Mouse (Mus musculus): ENCODE results near the gene Arhgap18.
"Not testable (repeated sequence)": the region's sequence is repeated elsewhere in the genome, so short reads cannot be mapped to it uniquely, and the experiment has no call there.

The Arhgap18 gene

GRCm38 (mm10) chr10:26912112-26912797, 159.0 kb downstream of the Arhgap18 start:
- no peak for DNase-seq

- no peak for DNase-seq
Measured at GRCm38 (mm10) chr10:26912807-26913206, 159.6 kb downstream of the Arhgap18 start.

DNA sequence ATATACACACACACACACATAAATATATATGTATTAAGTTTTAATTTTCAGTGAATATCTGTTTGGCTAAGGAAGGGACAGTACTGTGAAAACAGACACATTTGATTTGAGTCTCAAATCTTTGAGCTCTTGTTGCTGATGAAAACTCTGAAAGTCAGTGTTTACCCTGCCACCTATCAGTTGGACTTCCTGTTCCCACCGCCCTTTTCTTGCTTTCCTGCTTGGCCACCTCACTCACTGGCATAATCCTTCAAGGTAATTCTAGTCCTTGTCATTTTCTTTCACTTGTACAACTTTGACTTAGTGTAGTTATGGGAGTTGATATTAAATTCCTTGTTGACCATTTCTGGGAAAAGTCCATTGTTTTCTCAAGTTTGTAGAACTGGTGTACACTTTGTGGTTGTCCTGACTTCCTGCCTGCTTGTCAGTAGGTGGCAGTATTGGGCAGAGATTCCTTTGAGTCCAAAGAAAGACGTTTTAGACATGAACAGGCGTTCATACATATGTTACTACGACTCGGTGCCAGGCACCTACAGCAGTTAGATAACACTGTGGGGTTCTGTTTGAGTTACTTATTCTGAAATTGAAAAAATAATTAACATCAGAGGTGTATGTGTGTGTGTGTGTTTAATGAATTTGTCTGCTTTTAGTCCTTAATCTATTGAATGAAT, 166.2 kb downstream of the Arhgap18 start:
- DNase-seq: no peak

GRCm38 (mm10) chr10:26920383-26920979, 167.3 kb downstream of the Arhgap18 start:
- no peak for DNase-seq

GRCm38 (mm10) chr10:26936056-26936455, 182.8 kb downstream of the Arhgap18 start:
- DNase-seq: not testable (repeated sequence)

DNA sequence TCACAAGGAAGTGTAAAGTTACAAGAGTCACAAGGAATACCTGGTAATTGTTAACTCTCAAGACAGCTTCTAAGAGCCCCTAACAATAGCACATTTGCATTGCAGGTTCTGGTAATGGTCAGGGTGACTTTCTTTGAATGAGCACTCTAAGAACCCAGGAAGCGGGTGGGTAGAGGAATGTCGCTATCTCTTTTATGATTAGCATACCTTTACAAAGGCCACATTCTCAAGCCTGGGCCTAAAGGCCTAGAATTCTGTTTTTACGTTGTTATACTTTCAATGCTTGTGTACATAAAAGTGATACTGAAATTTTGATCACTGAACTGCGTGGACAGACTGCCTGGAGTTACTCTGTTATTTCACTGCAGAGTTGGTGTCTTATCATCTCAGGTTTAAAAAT, 185.2 kb downstream of the Arhgap18 start:
- not testable (repeated sequence) for DNase-seq

GRCm38 (mm10) chr10:26939549-26939948, 186.3 kb downstream of the Arhgap18 start:
- DNase-seq: no peak

DNA sequence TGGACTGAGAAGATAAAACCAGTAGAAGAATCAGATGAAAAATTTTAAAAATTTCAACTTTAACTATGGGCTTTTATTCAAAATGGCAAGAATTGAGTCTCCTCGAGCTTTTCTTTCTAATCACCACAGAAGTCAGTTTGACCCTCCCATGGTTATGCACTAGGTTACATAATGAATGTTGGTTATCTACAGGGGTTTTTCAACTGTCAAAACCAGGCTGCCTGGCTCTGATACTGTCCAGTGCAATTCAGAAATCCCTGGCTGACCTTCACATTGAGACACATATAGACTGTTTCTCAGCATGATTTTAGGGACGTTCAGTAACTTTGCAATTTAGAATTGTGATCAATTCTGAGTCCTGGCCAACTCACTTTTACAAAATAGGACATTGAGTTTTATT, 195.1 kb downstream of the Arhgap18 start:
- DNase-seq: no peak

- DNase-seq: no peak
Measured at GRCm38 (mm10) chr10:26949667-26950066, 196.4 kb downstream of the Arhgap18 start.

GRCm38 (mm10) chr10:26950448-26950847, 197.2 kb downstream of the Arhgap18 start:
- DNase-seq: no peak

DNA sequence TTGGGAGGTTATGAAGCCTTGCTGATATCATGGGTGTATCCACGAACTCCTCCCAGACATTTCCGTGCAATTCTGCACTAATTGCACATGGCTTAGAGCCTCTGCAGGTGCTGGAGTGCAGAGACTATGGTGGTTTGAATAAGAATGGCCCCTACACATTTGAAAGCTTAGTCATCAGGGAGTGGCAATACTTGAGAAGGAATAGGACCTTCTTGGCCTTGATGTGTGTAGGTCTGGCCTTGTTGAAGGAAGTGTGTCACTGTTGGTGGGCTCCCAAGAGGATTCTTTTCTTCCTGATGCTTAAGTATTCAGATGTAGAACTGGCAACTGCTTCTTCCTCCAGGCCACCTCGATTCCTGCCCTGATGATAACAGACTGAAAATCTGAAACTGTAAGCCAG, 205.3 kb downstream of the Arhgap18 start:
- DNase-seq: no peak

Data from thymus, adult 18-20 months (tissue).